Mouse (Mus musculus) liver, embryonic 11.5 days (tissue): Measurements from ENCODE around the gene Wdr59. TPM values are rescaled to one million over a fixed set of nuclear protein-coding genes. Genes with fewer than 3 reads are reported as not detected.
A peak's percentile ranks its signal among the peaks of the same experiment; 100 is the strongest.

Experiments
- ATAC-seq: fragments of 200-750 bp; cut with Nextera tagmentation; replicated peaks from 2 replicates; pipeline ENCODE4 v1.8.0; 2017; ENCODE audit warnings: moderate number of reproducible peaks, mild to moderate bottlenecking, moderate TSS enrichment, moderate library complexity; ENCODE audit not compliant: low FRiP score
- DNase-seq: peaks from one replicate; pipeline ENCODE4 v3.0.0-alpha.2; 2017; ENCODE audit warnings: low spot score
- H3K27ac ChIP-seq: fragments of 300-500 bp; sonication (generic); 2 replicates; pipeline ENCODE4 v1.5.1; 2014; ENCODE audit warnings: mild to moderate bottlenecking, low read depth, low read length, control low read depth
- H3K27me3 ChIP-seq: fragments of 300-500 bp; sonication (generic); replicated peaks from 2 replicates; pipeline ENCODE4 v1.6.1; 2014; ENCODE audit warnings: low read length, mixed read lengths; ENCODE audit not compliant: control insufficient read depth, insufficient read depth
- H3K36me3 ChIP-seq: fragments of 300-500 bp; sonication (generic); 2 replicates; pipeline ENCODE4 v1.6.1; 2014; ENCODE audit warnings: mild to moderate bottlenecking, low read length, moderate library complexity, mixed read lengths; ENCODE audit not compliant: control insufficient read depth, insufficient read depth
- H3K4me1 ChIP-seq: fragments of 300-500 bp; sonication (generic); replicated peaks from 2 replicates; pipeline ENCODE4 v1.6.1; 2014; ENCODE audit warnings: low read length, mixed read lengths; ENCODE audit not compliant: control insufficient read depth, insufficient read depth
- H3K4me2 ChIP-seq: fragments of 300-500 bp; sonication (generic); 2 replicates; pipeline ENCODE4 v1.6.1; 2014; ENCODE audit warnings: mild to moderate bottlenecking, control low read depth, moderate library complexity
- H3K4me3 ChIP-seq: fragments of 300-500 bp; sonication (generic); 2 replicates; pipeline ENCODE4 v1.5.1; 2014; ENCODE audit warnings: low read depth, low read length, control low read depth
- H3K9ac ChIP-seq: fragments of 300-500 bp; sonication (generic); 2 replicates; pipeline ENCODE4 v1.6.1; 2014; ENCODE audit warnings: low read depth, low read length, control low read depth
- H3K9me3 ChIP-seq: fragments of 300-500 bp; sonication (generic); 2 replicates; pipeline ENCODE4 v1.6.1; 2016; ENCODE audit warnings: low read length, inconsistent platforms, mixed read lengths; ENCODE audit not compliant: control insufficient read depth
- WGBS: fragments of 180-500 bp; shearing (Covaris S2); extraction: QIAGEN DNeasy Blood & Tissue Kit; methylation state at CpG from one replicate; pipeline ENCODE4 v1.1.7; 2014; 5-methylcytosine and 5-hydroxymethylcytosine counted together
- polyA plus RNA-seq: library from polyadenylated mRNA; unstranded; fragments of >200 nt; fragmentation: Nextera tagmentation; extraction: Ambion mirVana; gene quantifications from 2 replicates; pipeline ENCODE4 v1.2.1, GENCODE M21; 2014

Gene Wdr59
- polyA plus RNA-seq, 1 experiment from 2014 or later: 3.8 TPM

DNA sequence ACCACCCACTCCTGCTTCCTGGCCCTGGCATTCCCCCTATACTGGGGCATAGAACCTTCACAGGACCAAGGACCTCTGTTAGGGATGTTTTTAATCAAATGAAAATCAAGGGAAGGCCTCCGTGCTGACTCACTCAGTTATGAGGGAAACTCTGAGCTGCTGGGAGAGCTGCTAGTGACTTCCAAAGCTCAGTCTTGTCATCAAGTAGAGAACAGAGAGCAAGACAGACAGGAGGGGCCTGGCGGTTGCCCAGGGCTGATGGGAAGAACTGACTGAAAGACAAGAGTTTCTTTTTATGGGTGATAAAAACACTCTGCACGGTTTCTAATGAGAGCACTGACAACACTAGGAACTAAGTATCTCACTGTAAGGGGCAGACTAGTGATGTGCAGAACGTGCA lies 57.4 kb downstream of the Wdr59 start:
- H3K4me2 ChIP-seq: no peak overlapping the region
- ATAC-seq (no peak), DNase-seq (no peak)
- H3K4me3 ChIP-seq: no peak overlapping the region
- no peaks in the 10 kb centered on the region for H3K27me3 ChIP-seq
- no peaks in the 10 kb centered on the region for H3K9me3 ChIP-seq
- no peak overlapping the region for H3K27ac ChIP-seq
- H3K4me1 ChIP-seq: no peaks in the 10 kb centered on the region
- 76% methylated on average over 4 of the region's 4 CpGs for WGBS
- peaks cover 4% of the 10 kb centered on the region; the same call in 1 of the 2 replicates for H3K36me3 ChIP-seq
- H3K9ac ChIP-seq: no peak overlapping the region

DNA sequence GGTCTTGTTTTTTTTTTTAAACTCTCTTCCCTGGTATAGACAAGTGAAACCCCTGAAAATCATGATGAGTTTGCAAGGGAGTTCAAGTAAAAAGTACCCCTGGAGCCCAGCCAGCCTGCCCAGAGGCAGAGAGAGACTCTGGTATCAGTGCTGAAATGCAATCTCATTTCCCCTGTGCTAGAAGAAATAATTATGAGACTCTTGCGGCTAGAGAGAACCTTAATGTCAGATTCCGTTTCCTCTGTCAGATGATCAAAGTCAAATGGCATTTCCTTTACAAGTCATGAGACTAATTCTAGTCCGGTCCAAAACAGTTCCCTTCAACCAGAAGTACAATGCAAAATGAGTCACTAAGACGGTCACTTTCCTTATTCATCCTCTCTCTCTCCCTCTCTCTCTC lies 72.2 kb downstream of the Wdr59 start:
- H3K27ac ChIP-seq: no peak overlapping the region
- peaks cover 9% of the 10 kb centered on the region for H3K4me1 ChIP-seq
- DNase-seq: no peak

DNA sequence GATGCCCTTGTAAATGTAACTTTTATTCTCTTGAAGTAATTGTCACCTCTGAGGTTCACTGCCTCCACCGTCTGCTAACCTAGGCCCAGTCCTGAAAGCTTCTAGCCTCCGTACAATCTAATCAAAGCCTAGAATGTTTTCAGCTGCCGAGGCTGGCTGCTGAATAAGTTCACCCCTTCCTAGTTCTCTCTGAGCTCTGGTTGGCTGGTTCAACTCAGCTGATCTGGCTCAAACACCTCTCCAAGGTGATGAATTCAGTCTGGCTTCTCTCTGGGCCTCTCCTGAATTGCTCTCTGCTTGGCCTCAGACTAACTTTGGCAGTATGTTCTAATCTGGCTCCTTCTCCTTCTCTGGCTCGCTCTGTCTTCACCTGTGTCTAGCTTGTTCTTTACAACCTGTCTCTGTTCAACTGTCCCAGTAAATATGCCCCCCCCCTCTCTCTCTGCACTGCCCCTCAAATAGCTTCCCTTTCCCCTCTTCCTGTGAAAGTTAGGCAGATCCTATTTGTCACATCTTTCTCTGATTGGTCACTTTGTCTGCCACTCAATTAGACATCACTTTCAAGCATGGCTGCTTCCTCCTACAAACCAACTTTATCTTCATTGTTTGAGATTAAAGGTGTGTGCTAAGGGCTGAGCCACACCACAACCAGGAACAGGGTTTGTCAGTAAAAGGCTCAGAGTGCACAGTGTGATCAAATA lies 75.8 kb downstream of the Wdr59 start:
- Histone ChIP-seq H3K9ac (no peak overlapping the region), H3K9me3 (no peaks in the 10 kb centered on the region), H3K4me1 (peaks cover 9% of the 10 kb centered on the region), H3K27me3 (no peaks in the 10 kb centered on the region), H3K36me3 (no peaks in the 10 kb centered on the region), H3K4me2 (peak overlapping the region; percentile 4; the same call in 1 of the 2 replicates), H3K4me3 (no peak overlapping the region), H3K27ac (no peak overlapping the region)
- 54% methylated on average over 4 of the region's 4 CpGs for WGBS
- DNase-seq (no peak), ATAC-seq (peak; percentile 30)

More for the DNA sequence above, 72.2 kb downstream of the Wdr59 start:
- H3K4me3 ChIP-seq: no peak overlapping the region
- no peaks in the 10 kb centered on the region for H3K36me3 ChIP-seq
- 64% methylated on average over 4 of the region's 4 CpGs for WGBS
- ATAC-seq: no peak
- no peak overlapping the region for H3K4me2 ChIP-seq
- no peaks in the 10 kb centered on the region for H3K27me3 ChIP-seq
- no peak overlapping the region for H3K9ac ChIP-seq
- no peaks in the 10 kb centered on the region for H3K9me3 ChIP-seq

DNA sequence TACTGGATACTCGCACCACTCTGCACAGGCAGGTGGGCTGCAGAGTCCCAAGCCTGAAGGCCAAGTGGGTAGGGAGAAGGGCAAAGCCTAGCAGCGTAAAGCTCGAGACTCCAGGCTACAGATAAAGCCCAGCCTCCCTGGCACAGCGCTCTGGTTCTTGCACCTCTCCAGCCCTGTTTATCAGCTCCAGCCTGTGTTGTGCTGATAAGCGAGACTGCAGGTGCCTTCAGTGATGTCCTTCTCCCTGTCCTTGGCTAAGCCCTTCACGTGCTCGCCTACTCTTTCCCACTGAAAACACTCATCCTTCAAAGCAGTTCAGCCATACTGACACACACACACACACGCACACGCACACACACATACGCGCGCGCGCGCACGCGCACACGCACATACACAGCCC lies 76.3 kb downstream of the Wdr59 start:
- H3K27ac ChIP-seq: no peak overlapping the region
- no peaks in the 10 kb centered on the region for H3K9me3 ChIP-seq
- H3K36me3 ChIP-seq: no peaks in the 10 kb centered on the region
- H3K27me3 ChIP-seq: no peaks in the 10 kb centered on the region
- H3K4me1 ChIP-seq: peaks cover 9% of the 10 kb centered on the region
- H3K4me2 ChIP-seq: peak overlapping the region; percentile 4; the same call in 1 of the 2 replicates
- ATAC-seq: peak; percentile 93
- H3K9ac ChIP-seq: no peak overlapping the region
- no peak overlapping the region for H3K4me3 ChIP-seq
- DNase-seq: peak; percentile 34
- WGBS: 69% methylated on average over 18 of the region's 18 CpGs

DNA sequence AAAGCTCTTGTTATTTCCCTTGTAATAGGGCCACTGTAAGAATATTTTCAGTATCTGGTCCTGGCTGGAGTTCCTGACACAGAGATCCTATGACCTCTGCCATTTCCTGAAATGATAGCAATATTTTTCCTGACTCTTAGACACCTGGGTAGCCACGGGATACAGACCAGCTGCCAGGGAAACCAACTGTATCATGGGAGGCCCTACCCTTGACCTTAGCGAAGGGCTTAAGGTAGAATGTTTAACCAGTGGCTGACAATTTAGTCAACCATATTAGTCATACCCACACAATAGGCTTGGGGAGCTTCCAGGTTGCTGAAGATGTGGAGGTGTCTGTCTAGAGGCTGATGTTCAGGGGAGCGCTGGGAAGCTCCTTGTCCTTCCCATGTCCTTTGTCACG lies 77.6 kb downstream of the Wdr59 start:
- Histone ChIP-seq H3K4me2 (no peak overlapping the region), H3K27ac (no peak overlapping the region), H3K36me3 (no peaks in the 10 kb centered on the region), H3K27me3 (no peaks in the 10 kb centered on the region), H3K9ac (no peak overlapping the region), H3K9me3 (no peaks in the 10 kb centered on the region), H3K4me1 (peaks cover 9% of the 10 kb centered on the region), H3K4me3 (no peak overlapping the region)
- 78% methylated on average over 4 of the region's 4 CpGs for WGBS
- ATAC-seq (no peak), DNase-seq (no peak)

DNA sequence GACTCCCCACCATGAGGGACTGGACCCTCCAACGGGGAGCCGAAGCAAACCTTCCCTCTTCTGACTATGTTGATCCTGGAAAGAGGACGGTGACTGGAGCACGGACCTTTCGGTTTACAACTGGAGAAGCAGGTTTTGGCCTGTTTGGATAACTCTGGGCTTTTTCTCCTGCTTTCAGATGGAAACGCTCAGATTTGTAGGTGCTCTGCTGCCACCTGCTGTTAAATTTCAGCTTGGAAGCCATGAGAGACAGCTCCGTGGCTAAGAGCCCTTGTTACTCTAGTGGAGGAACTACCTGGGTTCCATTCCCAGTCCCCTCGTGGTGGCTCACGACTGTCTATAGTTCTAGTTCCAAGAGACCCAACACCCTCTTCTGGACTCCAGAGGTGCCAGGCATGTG lies 82.7 kb downstream of the Wdr59 start:
- H3K9ac ChIP-seq: no peak overlapping the region

DNA sequence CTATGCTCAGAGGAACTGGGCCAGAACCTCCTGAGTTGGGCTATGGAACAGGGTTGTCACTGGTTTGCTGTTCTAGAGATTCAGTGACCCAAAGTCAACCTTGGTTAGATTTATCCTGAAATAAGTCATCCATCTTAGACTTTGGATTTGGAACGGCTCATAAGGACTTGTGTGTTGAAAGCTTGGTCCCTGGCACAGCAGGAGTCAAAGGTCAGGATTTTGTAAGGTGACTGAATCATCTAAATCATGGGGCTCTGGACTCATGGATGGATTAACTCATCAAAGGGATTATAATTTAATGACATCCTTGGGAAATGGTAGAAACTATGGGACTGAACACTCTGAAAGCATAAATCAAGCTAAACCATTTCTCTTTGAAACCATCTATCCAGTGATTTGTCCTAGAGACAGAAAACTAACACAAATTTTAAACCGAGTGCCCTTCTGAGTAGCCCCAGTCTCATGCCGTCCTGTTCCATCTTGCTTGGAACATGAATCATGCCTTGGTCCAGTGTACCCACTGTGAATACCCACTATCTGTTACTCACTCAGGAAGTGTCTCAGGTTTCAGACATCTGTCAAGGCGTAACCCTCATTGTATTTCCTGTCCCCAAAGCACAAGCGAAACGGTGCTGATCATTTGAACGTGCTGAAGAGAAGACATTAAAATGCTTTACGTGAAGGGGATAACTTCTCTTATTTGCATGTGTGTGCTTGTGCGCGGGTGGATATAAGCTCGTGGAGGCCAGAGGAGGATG lies 86.6 kb downstream of the Wdr59 start:
- Histone ChIP-seq H3K9me3 (no peaks in the 10 kb centered on the region), H3K4me1 (no peaks in the 10 kb centered on the region), H3K36me3 (no peaks in the 10 kb centered on the region), H3K27me3 (no peaks in the 10 kb centered on the region), H3K4me3 (no peak overlapping the region), H3K27ac (no peak overlapping the region), H3K9ac (no peak overlapping the region), H3K4me2 (no peak overlapping the region)
- ATAC-seq (no peak), DNase-seq (no peak)
- 61% methylated on average over 11 of the region's 11 CpGs for WGBS

More for the DNA sequence above, 82.7 kb downstream of the Wdr59 start:
- H3K4me1 ChIP-seq: no peaks in the 10 kb centered on the region
- no peaks in the 10 kb centered on the region for H3K9me3 ChIP-seq
- no peaks in the 10 kb centered on the region for H3K27me3 ChIP-seq
- ATAC-seq (no peak), DNase-seq (peak; percentile 44)
- no peak overlapping the region for H3K27ac ChIP-seq
- no peak overlapping the region for H3K4me3 ChIP-seq
- no peak overlapping the region for H3K4me2 ChIP-seq
- H3K36me3 ChIP-seq: no peaks in the 10 kb centered on the region
- 14% methylated on average over 9 of the region's 9 CpGs for WGBS

DNA sequence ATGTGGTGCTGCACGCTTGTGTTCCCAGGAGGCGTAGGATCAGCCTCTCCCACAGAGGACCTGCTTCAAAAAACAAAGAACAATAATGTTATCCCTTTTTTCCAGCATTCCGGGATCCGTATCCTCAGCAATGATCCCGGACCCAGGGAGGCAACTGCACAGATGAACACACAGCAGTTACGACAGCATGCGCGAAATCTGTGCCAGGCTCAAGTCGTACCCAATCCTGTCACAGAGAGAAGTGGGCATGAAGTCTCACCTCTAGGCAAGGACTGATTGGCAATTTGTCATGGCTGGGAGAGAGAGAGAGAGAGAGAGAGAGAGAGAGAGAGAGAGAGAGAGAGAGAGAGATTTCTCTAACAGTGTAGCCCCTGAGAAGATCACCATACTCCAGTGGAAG lies 97.2 kb downstream of the Wdr59 start:
- no peak for ATAC-seq
- no peaks in the 10 kb centered on the region for H3K4me1 ChIP-seq

DNA sequence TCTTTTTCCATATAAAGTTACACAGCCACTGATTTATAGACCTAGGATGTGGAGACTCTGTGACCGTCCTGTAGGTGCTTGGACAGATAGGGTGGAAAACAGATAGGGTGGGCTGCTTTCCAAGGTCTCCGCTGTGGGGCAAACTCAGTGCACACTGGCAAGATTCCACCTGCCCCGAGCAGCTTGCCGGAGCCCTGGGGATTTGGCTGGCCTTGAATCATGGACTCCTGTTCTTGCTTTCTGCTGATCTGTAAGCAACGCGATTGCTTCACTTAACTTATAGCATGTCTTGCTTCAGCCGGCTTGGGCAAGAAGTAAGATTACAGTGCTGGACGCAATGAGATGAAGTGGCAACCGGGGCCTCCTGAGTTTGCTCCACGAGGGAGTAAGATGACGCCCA lies 97.7 kb downstream of the Wdr59 start:
- DNase-seq (no peak), ATAC-seq (no peak)
- Histone ChIP-seq H3K4me1 (no peaks in the 10 kb centered on the region), H3K4me3 (no peak overlapping the region), H3K27me3 (no peaks in the 10 kb centered on the region), H3K9ac (no peak overlapping the region), H3K4me2 (no peak overlapping the region), H3K9me3 (no peaks in the 10 kb centered on the region), H3K27ac (no peak overlapping the region), H3K36me3 (no peaks in the 10 kb centered on the region)
- 81% methylated on average over 11 of the region's 11 CpGs for WGBS

More for the DNA sequence above, 97.2 kb downstream of the Wdr59 start:
- no peak overlapping the region for H3K4me3 ChIP-seq
- H3K27me3 ChIP-seq: no peaks in the 10 kb centered on the region
- WGBS: 87% methylated on average over 9 of the region's 9 CpGs
- no peaks in the 10 kb centered on the region for H3K36me3 ChIP-seq
- H3K4me2 ChIP-seq: no peak overlapping the region
- H3K9ac ChIP-seq: no peak overlapping the region
- H3K9me3 ChIP-seq: no peaks in the 10 kb centered on the region
- H3K27ac ChIP-seq: no peak overlapping the region
- no peak for DNase-seq
